Mouse (Mus musculus) lung, postnatal 10 days (tissue): ENCODE results near the gene E4f1.
"Not testable (repeated sequence)": the region's sequence is repeated elsewhere in the genome, so short reads cannot be mapped to it uniquely, and the experiment has no call there.

ENCODE experiments used
- DNase-seq: peaks from one replicate; pipeline ENCODE4 v3.0.0; 2021

The E4f1 gene

DNA sequence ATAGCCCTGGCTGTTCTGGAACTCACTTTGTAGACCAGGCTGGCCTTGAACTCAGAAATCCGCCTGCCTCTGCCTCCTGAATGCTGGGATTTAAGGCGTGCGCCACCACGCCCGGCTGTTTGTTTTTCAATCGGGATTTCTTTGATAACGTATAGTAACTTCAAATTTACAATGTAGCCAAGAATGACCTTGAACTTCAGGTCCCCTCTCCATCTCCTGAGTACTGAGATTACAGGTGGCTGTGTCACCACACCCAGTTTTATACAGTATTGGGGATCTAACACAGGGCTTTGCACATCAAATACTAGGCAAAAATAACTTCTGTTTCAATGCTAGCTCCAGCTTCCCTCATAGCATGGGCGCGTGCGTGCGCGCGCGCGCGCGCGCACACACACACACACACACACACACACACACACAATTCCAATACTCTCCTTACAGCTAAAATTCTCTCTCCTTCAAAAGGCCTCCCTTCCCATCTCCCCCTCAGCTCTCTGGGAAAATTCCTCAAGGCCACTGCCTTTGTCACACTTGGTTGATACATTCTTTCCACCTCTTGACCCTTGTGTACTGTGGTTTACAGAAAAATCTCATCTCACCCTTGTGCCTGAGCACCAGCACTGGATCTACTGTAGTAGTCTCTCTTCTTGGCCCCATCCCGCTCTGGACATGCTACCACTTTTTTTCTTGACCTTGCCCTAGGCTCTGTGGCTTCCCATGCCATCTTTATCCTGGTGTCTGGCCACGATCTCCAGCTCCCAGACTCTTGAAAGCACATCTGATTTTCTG is 11.1 kb upstream of the E4f1 start:
- no peak for DNase-seq

DNA sequence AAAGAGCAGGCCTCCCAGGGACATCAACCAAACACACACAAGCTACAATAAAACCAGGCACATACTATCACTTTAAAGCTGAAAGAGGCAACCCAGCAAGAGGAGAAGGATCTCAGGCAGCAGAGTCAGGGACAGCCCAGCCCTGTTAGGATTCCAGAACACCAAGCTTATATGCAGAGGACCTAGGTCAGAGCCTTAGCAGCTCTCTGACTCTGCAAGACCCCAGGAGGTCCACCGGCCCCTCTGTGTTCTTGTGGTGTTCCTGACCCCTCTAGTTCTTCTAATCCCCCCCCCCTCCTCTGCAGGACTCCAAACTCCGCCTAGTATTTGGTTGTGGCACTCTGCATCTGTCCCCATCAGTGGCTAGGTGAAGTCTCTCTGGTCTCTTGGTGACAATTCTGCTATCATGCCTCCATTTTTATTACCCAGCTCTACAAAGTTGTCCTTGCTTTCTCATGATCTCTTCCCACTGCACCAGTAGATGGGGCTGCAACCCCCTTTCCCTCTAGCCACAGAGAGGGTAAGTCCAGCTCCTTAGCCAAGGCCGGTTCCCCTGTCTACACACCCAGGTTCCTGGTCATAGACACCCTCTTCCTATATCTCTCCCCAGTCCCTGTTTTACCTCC is 10.2 kb upstream of the E4f1 start:
- DNase-seq = peak; percentile 41

DNA sequence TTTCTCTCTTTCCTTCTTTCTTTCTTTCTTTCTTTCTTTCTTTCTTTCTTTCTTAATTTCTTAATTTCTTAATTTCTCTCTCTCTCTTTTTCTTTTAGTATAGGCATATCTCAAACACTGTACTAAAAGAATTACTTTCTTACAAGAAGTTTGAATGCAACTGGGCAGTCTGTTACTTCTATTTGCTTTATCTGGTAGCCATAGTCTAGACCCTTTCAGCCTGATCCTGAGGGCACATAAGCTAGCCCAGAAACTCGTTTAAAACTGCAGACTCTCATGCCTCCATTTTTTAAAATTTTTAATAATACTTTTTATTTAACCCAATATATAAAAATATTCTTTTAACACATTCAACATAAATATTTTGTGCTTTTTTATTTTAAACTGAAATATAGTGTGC is 9.3 kb upstream of the E4f1 start:
- no peak for DNase-seq

DNA sequence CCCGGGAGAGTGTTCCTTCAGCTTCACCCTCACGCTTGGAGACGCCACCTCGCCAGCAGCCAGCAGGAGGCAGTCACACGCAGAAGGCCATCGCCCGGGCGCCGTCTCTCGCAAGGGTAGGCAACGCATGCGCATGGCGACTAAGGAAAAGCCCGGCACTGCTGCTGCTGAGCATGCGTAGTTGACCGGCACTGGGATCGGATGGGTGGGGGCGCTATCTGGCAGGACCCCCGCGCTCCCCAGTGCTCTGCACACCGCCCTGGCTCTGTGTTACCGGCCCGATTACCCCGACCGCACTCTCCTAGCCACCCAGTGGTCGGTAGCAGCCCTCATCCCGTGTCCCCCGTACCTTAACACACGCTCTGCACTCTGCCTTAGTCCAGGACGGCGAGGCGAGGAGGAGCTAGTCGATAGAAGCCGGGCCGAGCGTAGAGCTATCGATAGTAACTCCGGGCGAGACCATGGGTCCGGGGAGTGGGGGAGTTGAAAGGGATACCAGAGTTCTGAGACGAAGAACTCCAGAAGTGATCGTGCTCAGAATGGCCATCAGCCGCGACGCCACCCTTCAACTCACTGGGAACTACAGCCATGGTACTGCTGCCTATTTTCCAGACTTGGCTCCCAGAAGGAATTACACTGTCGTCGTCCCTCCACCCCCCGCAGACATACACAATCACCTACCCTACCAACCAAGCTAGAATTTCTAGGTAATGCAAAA is 8.7 kb upstream of the E4f1 start, which contains the start of gene Mlst8:
Mlst8 (minus strand) TSS at position 416 of the 718 bp plus-strand sequence.
- peak; percentile 98 for DNase-seq

DNA sequence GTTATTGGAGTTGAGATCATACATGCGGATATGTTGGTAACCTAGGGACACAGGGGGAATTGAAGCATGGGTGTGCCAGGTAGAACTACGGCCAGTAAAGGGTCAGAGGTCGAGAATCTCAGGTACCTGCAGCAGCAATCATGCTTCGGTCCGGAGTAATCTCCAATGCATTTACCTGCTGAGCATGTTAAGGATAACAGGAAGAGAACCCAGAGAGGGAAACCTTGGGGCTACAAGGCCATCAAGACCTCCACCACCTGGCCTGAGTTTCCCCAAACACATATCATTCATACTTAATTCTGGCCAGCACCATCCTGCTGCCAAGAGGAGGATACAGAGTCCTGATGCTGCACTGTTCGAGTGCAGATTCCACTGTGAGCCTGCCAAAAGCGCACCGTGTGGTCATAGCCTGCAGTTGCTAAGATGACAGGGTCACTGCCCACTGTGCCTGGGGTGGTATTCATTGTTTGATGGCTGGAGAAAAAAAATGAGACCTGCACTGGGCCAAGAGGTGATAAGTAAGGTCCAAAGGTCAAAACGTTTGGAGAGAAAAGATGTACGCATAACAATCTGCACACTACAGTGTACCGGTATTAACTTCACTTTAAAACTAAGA is 8.0 kb upstream of the E4f1 start:
- DNase-seq = peak; percentile 24

DNA sequence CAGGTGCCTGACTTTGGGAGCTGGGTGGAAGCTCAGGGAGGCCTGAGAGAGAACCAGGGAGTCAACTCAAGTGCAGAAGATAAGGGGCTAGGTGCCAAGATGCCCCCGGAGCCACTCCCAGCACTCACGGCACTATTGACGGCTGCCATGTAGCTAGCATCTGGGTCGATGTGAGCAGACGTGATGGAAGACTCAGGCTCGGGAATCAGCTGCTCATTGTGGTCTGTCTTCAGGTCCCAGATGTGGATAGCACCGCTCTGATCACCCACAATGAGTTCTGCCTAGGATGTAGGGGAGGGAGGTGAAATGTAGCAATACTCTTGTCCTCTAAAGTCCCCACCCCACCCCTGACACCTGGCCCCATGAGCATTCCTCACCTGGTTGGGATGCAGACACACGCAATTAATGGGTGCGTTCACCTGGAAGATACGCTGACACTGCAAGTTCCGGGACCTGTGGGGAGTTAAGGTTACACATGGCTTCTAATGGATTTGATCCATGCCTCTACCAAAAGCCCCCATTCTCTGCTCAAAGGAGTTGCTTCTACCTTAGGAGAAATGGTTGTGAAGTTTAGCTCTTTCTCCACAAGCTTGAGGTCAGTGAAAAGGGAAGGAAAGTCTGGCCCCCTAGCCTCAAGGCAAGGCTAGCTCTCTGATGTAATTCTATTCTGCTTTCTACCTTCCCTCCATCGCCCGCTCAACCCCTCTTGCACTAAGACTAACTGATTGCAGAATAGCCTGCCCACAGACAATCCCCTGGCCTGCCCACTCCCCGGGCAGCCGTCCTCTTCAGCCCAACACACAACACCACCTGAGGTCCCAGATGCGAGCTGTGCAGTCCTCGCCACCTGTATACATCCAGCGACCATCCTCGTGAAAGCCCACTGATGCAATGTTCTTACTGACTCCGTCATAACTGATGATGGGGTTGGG is 7.2 kb upstream of the E4f1 start:
- no peak for DNase-seq

DNA sequence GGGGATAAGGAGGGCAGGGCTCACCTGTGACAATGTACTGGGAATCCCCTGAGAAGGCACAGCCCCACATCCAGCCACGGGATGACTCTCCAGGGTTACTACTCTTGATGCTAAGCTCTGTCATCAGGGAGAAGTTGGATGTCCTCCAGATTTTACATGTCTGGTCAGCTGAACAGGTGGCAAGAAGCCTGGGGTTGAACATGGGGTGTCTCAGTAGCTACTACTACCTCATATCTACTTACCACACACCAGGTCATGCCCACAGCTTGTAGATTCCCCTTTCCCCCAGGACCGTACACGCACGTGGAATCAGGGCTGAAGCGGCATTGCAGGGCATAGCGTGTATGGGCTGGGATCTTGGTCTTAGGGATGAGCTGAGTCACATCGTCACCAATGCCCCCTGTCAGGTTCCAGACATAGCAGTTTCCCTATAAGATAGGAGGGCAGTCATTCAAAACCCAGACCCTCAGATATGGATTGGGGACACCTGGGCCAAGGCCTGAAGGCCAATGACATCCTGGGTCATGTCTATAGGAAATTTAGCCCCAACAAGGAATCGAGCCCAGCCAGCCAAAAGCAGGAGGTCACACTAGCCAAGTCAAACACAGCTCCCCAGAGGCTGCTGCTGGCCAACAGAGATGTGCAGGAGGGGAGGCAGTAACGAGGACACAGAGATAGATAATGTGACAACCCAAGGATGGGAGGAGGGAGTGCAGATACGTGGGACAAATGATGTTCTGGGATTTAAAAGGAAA is 6.1 kb upstream of the E4f1 start:
- no peak for DNase-seq

DNA sequence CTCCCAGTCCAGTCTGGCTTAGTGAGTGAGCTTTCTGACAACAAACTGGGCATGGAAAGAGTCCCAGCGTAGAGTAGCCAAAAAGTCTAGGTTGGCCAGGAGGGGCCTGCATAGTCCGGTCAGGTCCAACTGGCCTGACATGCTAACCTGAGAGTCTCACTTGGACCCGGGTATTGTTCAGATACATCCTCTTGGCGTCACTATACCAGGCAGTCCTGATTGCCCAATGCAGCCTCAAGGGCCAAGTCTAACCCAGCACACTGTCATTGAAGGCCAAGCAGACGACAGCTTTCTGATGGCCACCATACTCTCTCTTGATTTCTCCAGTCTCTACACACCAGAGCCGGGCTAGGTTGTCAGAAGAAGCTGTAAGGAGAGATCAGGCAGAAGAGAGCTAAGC is 5.5 kb upstream of the E4f1 start:
- DNase-seq = no peak

DNA sequence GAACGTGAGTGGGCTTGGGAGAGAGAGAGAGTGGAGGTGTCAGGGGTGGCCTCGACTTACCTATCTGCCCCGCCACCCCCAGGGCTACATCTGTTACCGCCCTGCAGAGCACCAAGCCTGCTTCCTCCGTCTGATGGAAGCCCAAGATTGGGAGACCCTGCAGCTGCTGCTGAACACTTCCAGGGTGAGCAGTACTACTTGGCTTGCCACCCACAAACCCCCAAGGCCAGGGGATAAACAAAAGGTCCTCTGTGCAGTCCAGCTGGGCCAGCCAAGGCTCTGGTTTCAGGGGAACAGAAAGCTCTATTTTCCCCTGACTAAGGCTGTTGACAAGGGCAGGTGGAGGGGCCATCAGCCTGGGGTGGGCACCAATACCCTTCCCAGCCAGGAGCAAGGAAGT is 4.4 kb upstream of the E4f1 start:
- no peak for DNase-seq

DNA sequence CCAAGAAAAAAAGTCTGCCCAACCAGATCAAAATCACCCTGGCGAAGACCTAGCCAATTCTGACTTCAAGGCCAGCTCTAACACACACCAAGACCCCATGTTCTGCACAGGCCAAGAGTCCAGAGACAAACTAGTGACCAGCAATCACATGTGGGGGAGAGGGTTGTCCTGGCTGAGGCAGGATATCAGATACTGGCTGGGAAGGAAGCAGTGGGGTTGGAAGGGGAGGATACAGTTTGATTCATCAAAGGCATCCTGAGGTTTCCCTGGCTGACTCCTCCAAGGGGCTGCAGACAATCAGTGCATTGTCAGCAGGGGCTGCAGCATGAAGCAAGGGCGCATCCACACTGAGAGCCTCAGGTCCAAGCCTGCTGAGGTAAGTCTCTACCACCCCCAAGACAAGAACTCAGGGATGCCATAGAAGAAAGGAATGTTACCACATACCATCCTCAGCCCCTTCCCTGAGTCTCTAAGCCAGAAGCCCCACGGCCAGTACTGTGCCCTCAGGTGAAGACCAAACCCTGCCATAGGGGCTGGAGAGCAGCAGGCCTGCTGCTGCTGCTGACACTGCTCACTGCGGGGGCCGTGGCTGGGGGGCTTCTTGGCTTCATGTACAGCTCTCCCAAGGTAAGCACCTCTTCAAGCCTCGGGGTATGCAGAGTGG is 3.6 kb upstream of the E4f1 start, which contains the start of gene Bricd5:
Bricd5 (plus strand) TSS at position 273 of the 664 bp plus-strand sequence.
- no peak for DNase-seq

DNA sequence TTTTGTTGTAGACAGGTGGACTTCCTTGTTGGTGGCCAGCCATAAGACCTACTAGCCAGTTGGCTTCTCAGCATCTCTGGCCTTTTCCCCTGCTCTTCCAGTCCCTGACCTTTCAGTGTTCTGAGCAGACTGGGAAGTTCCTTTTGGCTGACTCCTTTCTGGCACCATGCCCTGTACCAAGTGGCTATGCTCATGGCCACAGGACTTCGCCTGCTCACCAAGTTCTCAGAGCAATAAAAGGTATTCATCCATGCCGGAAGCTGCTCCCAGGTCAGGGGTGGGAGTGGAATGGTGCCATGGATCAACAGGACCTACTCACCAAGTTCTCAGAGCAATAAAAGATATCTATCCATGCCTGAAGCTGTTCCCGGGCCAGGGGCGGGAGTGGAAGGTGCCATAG is 2.4 kb upstream of the E4f1 start:
- DNase-seq = peak; percentile 62

DNA sequence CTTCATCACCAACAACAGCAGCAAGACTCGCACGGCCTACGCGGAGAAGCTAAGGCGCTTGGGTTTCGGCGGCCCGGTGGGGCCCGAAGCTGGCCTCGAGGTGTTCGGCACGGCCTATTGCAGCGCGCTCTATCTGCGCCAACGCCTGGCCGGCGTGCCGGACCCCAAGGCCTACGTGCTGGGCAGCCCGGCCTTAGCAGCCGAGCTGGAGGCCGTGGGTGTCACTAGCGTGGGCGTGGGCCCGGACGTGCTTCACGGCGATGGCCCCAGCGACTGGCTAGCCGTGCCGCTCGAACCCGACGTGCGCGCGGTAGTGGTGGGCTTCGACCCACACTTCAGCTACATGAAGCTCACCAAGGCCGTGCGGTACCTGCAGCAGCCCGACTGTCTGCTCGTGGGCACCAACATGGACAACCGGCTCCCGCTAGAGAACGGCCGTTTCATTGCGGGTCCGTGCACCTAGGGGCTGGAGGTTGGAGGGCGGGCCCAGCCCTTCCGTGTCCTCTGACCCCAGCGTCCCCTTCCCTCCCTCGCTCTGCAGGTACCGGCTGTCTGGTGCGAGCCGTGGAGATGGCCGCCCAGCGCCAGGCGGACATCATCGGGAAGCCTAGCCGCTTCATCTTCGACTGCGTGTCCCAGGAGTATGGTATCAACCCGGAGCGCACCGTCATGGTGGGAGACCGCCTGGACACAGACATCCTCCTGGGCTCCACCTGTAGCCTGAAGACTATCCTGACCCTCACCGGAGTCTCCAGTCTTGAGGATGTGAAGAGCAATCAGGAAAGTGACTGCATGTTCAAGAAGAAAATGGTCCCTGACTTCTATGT is 801 bp upstream of the E4f1 start:
- peak; percentile 48 for DNase-seq

DNA sequence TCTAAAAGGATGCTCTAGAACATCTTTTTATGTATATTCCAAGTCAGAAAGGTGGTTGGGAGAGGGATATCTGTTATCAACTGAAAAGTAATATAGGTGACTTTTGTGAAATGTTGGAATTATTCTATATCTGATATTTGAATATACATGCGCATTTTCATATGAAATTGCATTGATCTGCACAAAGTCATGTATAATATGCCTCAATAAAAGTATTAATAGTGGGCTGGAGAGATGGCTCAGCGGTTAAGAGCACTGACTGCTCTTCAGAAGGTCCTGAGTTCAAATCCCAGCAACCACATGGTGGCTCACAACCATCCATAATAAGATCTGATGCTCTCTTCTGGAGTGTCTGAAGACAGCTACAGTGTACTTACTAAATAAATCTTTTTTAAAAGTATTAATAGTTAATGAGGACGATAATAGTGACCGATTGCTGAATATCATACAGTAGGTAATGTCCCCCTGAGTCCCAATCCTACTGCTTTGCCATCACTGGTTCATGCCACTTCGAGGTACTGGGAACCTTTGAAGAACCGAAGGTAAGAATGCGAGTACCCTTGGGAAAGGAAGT is 690 bp downstream of the E4f1 start:
- DNase-seq = no peak

DNA sequence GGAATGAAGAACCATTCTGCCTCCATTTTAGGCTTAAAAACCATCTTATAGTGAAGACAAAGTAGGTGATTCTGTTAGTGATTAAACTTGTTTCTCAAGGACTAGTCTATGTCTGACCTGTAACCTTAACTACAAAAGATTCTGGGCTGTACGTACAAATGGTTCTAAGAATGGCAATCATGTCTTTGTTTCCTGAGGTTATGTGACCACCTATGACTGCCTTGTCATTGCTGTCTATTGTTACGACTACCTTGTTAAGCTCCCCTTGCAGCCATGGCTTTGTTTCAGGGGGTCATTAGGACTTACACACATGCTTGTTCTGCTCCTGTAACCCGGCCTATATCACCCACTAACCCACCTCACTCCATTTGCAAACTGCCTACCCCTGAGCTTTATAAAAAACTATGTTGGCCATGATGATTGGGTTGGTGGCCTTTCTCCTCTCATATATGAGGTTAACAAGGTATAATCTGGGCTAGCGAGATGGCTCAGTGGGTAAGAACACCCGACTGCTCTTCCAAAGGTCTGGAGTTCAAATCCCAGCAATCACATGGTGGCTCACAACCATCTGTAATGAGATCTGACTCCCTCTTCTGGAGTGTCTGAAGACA is 1.4 kb downstream of the E4f1 start:
- no peak for DNase-seq

DNA sequence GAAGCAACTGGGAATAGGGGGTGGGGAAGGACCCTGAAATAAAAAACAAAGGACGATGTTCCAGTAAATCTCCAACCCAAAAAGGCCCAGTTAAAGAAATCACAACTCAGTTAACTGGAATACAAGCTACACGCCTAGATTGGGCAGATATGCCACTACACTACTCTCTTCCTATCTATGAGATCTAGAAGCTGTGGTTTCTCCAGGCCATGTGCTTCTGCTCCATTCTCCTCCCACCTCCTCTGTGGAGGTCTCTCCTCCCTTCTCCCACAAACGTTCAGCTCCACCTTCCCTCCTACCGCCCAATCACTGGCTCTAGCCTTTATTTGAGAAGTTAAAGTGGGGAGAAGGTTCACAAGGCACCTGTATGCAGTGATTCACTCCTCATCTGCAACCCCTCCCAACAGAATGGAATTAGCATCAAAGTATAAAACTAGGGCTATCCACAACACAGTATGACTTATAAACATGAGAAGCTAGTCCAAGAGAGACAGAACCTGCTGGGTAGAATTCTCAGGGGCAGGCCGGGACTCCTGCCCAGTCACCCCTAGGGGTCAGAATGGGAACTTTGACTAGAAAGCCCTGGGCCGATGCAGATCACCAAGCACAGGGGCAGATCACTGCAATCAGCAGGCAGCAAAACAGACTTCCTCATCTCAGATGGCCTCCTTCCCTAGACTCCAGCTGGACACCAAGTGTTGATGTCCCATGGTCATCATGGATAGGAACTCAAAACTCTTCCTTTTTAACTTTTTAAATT is 6.6 kb downstream of the E4f1 start:
- DNase-seq = no peak

DNA sequence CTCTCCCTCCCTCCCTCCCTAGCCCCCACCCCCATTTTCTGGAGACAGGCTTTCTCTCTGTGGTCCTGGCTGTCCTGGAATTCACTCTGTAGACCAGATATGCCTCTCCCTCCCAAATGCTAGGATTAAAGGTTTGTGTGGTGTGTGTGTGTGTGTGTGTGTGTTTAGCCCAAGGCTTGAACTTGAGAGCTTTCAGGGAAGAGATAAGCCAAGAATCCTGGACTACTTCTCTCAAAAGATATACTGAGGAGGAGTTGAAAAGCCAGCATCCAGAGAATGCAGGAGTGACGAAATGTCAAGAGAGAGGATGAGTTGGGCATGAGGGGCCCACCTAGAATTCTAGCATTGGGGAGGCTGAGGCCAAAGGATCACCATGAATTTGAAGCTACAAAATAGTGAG is 7.2 kb downstream of the E4f1 start:
- no peak for DNase-seq

DNA sequence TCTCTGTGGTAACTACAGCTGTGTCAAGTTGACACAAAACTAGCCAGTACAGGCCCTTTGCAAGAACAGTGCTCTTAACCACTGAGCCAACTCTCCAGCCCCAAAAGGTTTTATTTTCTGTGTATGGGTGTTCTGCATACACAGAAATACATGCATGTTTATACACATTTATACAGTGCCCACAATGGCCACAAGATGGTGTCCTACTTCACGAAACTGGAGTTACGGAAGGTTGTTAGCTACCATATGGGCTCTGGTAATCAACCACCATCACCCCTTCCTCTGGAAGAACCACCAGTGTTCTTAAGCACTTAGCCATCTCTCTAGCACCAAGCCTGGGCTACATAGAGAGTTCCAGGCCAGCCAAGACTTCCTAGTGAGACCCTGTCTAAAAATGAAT is 8.5 kb downstream of the E4f1 start:
- DNase-seq = peak; percentile 55

DNA sequence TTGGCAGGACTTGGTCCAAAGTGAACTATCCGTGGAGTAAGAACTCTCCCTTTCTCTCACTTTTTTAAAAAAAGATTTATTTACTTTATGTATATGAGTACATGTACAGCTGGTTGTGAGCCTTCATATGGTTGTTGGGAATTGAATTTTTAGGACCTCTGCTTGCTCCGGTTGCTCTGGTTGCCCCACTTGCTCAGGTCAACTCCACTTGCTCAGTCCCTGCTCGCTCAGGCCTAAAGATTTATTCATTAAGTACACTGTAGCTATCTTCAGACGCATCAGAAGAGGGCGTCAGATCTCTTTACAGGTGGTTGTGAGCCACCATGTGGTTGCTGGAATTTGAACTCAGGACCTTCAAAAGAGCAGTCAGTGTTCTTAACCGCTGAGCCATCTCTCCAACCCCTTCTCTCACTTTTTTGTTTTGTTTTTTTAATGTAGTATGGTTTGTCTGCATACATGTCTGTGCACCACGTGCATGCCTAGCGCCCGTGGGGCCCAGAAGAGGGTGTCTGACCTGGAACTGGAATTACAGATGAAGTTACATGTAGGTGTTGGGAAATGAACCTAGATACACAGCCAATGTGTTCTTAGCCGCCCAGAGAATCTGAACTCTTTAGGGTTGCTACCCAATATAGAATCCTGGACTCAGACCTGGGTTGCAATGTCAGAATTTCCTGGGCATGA is 14.4 kb downstream of the E4f1 start:
- not testable (repeated sequence) for DNase-seq
